Mouse (Mus musculus): Measurements from ENCODE around the gene Senp3.
A peak's percentile ranks its signal among the peaks of the same experiment; 100 is the strongest.
"Not testable (repeated sequence)": the region's sequence is repeated elsewhere in the genome, so short reads cannot be mapped to it uniquely, and the experiment has no call there.

Senp3 gene

DNA sequence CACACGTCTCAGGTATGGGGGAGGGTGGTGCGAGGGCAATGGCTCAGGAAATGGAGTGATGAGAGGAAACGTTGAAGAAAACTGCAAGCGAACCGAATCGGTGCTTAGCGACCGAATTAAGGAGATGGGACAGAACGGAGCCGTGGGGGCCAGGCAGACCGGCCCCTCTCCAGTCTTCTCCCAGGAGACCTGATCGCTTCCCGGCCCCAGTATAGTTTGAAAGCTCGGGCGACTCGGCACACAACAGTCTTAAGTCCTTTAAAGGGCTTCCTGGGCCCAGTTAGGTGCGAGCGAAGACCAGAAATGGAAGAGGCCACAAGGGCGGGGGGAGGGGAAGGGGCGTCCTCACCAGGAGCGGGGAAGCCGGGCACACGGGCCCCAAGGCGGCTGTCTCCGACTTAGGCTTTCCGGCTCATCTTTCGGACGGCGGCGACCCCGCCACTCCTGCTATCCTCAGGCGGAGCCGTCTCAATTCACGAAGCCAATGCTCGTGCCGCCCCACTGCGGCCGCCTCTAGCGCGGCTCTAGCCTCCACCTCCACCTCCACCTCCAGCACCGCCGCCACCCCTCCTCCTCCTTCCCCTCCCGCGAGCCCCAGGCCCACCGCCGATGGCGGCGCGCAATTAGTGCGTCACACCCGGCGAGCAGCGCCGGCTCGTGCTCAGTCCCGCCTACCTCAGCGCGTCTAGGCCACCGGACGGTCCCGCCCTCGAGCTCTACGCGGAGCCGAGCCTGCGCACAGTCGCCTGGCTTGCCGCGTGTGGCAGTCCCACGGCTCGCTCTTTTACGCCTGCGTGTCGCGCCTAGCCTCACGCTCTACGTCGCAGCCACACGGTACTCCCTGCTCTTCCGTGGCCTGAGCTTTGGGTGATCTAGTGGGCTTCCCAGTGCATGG, at the start of gene Senp3:
Senp3 (minus strand) TSS at position 771 of the 895 bp plus-strand sequence.
- peak; percentile 93 to 94 for DNase-seq (ENCODE audit: low read depth in 2 of 2, low spot score in 2 of 2)

DNA sequence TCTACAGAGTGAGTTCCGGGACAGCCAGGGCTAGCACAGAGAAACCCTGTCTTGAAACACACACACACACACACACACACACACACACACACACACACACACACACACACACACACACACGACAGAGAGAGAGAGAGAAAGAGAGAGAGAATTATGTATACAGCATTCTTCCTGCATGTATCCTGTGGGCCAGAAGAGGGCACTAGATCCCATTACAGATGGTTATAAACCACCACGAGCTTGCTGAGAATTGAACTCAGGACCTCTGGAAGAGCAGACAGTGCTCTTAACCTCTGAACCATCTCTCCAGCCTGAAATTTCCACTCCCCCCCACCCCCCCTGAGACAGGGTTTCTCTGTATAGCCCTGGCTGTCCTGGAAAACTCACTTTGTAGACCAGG, 49.5 kb upstream of the Senp3 start:
- DNase-seq (ENCODE audit: low read depth in 2 of 2, low spot score in 2 of 2) = not testable (repeated sequence)

DNA sequence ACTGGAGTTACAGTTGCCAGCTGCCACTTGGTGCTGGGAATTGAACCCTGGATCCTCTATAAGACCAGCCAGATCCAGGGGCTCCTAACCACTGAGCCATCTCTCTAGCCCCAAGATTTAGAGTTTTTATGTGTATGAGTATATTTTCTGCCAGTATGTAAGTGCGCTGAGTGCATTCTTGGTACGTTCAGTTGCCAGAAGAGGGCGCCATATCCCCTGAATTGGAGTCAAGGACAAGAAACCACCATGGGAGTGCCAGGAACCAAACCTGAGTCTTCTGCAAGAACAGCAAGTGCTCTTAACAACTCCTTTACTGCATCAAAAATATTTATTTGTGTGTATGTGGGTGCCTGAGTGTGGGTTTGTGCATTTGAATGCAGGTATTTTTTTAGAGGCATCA, 47.2 kb upstream of the Senp3 start:
- peak; percentile 63 to 75 for DNase-seq (ENCODE audit: low read depth in 2 of 2, low spot score in 2 of 2)

DNA sequence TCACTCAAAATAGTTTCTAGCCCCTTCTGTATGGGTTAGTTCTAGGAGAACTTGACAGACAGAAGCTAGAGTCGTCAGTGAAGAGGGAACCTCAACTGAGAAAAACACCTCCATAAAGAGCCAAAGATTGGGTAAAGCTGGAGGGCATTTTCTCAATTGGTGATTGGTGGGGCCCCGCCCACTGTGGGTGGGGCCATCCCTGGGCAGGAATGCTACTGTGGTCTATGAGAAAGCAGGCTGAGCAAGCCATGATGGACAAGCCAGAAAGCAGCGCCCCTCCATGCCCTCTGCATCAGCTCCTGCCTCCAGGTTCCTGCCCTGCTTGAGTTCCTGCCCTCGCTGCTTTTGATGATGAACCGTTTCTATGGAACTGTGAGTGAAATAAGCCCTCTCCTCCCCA, 44.1 kb upstream of the Senp3 start:
- DNase-seq (ENCODE audit: low read depth in 2 of 2, low spot score in 2 of 2) = no peak

DNA sequence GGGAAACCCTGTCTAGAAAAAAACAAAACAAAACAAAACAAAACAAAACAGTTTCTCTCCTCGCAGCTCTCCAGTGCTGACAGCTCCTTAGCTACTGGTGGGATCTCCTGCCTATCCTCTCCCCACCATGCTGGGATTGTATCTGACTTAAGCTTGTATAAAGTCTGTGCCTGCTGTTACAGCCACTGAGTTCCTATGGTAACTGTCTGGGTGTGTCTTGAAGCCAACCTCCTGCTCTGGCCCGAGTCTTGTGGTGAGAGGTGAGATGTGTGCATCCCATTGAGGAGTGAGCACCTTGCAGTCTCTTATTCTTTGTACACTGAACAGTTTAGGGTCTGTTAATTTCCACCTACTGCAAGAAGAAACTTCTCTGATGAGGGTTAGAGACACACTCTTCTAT, 41.2 kb upstream of the Senp3 start:
- DNase-seq (ENCODE audit: low read depth in 2 of 2, low spot score in 2 of 2) = no peak

DNA sequence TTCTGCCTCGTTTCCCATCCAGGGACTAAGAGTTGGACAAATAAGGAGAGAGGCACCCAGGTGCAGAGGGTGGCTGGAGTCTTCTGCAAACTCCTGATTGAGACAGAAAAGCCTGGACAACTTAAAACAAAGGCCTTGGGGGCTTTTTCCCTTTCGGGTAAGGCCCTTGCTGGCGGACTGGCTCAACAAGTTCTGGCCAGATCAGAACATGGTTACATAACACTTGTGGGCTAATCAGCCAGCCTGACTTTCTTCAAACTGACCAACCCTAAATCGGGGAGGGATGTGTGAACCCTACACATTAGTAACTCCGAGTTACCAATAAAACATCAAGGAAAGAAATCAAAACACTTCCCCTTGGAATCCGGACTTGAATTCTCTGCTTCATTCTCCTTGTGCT, 39.0 kb upstream of the Senp3 start:
- DNase-seq (ENCODE audit: low read depth in 2 of 2, low spot score in 2 of 2) = no peak

DNA sequence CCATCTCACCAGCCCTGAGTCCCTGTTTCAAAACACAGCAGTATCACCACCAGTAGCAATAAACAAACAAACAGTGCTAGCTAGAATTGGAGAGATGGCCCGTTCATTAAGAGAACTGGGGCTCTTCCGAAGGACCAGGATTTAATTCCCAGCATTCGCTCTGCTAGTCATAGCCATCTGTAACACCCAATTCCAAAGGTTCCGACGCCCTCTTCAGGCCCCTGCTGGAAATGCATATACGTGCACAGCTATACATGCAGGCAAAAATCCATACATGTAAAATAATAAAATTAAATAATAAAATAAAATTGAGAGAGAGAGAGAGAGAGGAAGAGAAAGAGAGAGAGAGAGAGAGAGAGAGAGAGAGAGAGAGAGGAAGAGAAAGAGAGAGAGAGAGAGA, 37.5 kb upstream of the Senp3 start:
- no peak for DNase-seq (ENCODE audit: low read depth in 2 of 2, low spot score in 2 of 2)

DNA sequence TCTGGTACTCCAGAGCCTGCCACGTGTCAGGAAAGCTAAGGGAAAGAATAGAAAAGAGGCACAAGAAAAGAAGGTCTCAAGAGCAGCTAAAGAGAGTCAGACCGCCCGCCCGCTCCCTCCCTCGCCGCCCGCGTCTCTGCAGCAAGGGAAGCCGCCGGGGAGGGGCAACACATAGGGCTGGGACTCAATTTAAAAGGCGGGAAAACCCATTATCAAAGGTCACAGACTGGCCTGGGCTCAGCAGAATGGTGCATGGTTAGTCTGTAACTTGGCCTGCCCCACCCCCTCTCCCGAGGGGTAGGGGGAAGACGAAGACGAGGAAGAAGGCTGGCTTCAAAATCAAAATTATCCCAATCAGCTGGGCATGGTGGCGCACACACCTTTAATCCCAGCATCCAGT, 36.8 kb upstream of the Senp3 start:
- no peak for DNase-seq (ENCODE audit: low read depth in 2 of 2, low spot score in 2 of 2)

DNA sequence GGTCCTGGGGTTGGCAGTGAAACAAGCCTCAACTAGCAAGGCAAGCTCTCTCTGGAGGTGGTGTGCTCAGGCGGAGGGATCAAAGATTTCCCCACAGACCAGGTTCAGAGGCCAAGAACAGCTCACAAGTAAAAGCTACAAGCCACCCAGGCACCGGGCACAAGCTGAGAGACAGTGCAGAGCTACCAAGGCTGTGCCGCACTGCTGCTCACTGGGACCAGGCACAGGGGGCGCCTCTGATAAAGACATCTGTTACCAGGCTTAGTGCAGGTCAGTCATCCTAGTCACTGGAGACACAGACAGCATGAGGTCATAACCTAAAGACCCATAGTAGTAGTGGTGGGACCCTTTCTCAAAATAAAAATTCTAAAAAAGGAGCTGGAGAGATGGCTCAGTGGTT, 35.1 kb upstream of the Senp3 start:
- no peak for DNase-seq (ENCODE audit: low read depth in 2 of 2, low spot score in 2 of 2)

DNA sequence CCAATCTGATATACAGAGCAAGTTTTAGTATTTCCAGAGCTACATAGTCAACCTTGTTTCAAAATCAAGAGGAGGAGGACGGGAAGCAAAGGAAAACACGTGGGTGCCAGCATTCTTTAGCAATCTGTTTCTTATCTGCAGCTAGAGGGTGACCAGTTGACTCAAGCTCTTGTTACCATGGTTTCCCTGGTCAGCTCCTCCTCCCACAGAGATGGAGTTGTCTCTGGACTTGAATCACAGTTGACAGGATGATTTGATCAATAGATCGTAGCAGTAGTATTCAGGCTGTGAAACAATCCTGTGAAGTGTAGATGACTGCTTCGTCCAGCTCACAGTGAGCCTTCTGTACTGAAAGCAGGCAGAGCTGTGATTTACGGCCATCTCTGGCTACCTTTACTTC, 34.0 kb upstream of the Senp3 start:
- no peak for DNase-seq (ENCODE audit: low read depth in 2 of 2, low spot score in 2 of 2)

DNA sequence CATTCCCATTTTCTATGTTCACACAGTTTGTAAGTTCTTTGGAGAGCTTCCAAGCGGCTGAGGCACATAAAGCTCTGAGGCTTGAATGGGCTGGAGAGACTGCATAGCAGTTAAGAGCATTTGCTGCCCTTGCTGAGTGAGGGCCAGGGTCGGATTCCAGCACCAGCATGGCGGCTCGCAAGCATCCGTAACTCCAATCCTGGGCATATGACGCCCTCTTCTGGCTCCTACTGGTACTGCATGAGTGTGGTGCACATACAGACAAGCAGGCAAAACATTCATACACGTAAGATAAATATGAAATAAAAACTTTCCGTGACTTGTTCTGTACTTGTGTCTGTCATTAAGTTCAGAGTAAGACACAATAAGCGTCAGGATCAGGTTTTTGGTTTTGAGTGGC, 33.6 kb upstream of the Senp3 start:
- DNase-seq (ENCODE audit: low read depth in 2 of 2, low spot score in 2 of 2) = peak; percentile 11 to 24

DNA sequence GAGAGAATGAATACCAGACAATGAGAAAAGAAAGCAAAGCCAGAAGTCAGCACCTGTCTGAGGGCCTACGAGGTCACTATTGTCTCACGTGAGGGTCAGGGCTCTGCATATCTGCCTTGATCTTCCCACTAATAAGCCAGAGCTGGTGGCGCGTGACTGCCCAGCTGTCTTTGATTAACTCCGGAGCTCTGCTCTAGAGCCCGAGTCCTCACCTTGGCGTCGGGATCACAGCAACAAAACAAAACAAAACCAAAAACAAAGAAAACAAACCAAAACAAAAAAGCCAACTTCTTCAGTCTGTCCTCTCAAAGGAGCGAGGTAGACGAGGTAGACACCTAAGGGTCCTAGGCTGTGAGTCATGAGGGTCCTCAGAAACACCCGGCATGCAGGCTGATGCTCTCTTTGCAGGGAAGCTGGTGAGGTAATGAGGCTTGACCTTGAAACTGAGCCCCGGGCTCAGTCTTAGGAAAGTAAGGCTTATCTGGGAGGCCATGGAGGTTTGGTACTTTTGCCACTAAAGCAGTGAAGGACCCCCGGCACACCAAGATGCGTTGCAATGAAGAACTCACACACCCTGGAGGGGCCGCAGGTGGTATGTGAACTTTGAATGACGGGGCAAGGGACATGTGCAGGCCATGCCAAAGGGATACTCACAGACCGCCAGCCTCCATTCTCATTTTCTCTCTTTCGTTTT, 32.9 kb upstream of the Senp3 start:
- no peak for DNase-seq (ENCODE audit: low read depth in 2 of 2, low spot score in 2 of 2)

DNA sequence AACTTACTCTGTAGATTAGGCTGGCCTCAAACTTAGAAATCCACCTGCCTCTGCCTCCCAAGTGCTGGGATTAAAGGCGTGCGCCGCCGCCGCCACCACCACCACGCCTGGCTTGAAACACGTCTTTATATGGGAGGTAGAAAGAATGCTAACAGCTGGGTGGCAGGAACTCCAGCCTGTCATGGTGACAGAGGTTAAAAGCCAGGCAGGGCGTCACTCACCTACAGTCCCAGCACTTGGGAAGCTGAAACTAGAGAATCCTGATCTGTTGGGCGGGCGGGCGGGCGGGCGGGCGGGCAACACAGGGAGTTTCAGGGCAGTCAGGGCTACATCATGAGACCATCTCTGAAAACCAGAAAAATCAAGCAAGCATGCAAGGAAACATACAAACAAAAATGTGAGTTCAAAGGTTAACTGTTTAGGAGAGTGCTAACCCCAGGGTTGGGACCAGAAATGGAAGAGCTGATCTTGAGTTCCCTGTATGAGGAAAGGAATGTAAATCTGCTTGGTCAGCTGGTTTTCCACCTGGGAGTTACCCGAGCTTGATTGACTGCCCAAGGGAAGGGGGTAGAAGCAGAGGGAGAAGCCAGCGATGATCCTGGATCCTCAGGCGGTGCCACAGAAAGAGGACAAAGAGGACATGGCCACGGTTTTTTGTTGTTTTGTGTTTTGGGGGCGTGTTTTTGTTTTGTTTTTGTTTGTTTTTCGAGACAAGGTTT, 31.2 kb upstream of the Senp3 start:
- DNase-seq (ENCODE audit: low read depth in 2 of 2, low spot score in 2 of 2) = no peak

DNA sequence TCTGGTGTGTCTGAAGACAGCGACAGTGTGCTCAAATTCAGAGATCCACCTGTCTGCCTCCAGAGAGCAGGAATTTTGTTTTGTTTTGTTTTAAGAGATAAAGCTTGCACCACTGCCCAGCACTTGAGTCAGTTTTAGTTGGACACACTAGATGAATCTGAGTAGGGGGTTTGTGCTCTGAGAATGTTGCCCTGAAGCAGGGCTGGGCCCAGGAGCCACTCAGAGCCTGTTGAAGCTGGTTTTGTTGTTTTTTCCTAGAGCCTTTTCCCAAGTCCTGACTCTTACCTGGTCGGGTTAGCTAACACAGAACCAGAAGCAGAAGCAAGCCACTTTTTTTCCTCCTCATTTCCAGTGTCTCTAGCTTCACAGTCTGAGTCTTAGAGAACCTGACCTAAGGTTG, 29.2 kb upstream of the Senp3 start:
- DNase-seq (ENCODE audit: low read depth in 2 of 2, low spot score in 2 of 2) = no peak

DNA sequence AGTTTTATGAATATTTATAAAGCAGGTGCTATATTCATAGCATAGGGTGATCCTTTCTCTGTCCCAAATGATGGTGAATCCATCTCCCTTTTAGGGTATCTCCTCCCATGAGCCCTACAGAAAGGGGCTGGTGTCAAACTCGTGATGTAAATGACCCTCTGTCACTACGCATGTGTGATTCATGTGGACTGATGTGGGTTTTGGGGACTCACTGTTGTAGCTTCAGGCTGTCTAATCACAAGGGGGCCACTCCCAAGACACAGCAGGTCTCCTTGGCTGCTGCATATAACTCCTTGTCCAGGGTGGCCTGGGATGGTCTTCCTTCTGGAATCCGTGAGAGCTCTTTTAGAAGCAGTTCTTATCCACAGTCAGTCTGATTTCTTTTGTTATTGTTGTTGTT, 28.6 kb upstream of the Senp3 start:
- DNase-seq (ENCODE audit: low read depth in 2 of 2, low spot score in 2 of 2) = no peak

DNA sequence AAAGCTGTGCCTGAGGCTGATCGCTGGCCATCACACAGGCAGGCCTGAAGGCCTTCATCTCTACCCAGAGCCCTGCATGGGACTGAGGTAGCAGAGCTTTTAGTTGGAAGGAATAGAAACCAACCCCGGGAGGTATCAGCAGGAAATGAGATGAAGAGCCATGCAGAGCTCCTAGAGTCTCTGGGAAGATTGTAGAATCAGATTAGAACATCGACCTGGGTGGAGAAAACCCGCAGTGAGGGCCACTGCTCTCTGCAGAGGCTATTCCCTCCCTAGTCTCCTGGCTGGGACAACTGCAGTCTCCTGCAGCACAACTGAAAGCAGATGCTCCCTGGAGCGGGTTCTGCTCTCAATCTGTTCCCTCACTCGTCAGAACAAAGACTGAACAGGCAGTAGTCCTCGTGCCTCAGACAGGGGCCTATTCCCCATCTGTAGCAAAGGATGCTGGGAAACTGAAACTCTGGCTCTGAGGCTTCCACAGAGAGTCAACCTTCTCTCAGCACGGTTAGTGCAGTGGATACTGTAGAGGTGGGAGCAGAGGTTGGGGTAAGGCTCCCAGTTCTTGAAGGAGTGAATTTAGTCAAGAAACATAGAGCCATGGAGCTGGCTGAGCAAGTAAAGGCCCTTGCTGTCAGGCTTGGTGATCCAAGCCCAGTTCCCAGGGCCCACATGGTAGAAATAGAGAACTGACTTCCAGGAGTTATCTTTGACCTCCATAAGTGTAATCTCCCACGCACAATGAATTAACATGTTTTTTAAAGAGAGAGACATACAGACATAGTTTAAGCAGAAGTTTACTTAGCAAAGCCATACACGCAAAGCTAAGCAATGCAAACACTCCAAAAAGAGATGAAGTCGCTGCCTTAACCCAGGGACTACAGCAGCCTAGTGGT, 27.9 kb upstream of the Senp3 start:
- no peak for DNase-seq (ENCODE audit: low read depth in 2 of 2, low spot score in 2 of 2)

DNA sequence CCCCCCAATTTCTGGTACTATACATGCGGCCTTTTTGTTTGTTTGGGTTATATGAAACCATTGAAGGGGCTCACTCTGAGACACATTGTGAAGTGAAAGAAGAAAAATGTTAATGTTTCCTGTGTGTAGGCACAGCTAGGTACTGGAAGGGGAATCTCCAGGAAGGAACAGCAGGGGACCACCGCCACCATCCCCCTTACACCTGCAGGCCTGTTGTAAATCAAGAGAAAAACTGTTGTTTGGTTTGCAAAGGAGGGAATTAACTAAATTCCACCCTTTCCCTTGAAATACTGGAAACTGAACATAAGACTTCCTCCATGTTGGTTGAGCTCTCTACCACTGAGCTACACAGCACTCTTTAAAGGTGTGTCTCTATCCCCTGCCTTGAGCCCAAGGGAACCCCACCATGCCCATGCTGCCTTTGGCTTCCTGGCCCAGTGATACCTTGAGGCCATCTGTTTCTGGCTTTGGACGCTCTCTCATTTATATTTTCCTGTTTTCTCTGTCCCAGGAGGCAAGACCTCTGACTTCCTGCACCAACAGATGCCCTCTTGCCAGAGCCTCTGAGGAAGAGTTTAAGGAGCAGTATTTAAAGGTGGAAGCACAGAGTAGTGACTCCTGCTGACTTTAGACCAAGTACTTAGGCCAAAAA, 26.9 kb upstream of the Senp3 start:
- no peak for DNase-seq (ENCODE audit: low read depth in 2 of 2, low spot score in 2 of 2)

DNA sequence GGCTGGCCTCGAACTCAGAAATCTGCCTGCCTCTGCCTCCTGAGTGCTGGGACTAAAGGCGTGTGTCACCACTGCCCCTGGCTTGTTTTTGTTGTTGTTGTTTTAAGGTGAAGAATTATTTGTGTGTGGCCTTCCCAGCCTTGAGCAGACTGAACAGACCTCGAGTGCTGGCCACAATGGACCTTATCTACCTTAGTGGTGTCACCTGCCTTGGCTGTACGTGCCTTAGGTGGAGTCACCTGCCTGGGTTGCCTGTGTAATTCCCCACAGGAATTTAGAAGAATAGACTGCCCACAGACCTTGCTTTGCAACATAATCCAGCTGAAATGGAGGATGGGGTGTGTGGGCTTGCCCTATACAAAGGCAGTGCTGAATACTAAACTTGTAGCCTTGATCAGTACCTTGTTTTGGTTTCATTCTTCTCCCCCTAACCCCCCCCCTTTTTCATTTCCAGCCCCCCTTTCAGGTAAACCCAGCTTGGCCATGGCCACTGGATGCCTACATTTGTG, 26.0 kb upstream of the Senp3 start:
- no peak for DNase-seq (ENCODE audit: low read depth in 2 of 2, low spot score in 2 of 2)

DNA sequence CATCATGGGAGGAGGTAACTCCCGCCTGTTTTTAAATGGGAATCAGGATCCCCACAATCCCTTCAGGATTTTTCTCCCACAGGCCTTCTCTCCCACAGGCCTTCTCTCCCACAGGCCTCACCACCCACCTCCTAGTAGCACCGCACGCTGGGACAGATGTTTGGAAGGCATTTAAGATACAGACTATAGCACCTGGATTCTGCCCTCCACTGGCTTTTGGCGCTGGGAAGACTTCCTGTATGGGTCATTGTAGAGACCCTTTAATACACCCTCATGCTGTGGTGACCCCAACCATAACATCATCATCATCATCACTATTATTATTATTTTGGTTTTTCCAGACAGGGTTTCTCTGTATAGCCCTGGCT, 25.6 kb upstream of the Senp3 start:
- no peak for DNase-seq (ENCODE audit: low read depth in 2 of 2, low spot score in 2 of 2)

DNA sequence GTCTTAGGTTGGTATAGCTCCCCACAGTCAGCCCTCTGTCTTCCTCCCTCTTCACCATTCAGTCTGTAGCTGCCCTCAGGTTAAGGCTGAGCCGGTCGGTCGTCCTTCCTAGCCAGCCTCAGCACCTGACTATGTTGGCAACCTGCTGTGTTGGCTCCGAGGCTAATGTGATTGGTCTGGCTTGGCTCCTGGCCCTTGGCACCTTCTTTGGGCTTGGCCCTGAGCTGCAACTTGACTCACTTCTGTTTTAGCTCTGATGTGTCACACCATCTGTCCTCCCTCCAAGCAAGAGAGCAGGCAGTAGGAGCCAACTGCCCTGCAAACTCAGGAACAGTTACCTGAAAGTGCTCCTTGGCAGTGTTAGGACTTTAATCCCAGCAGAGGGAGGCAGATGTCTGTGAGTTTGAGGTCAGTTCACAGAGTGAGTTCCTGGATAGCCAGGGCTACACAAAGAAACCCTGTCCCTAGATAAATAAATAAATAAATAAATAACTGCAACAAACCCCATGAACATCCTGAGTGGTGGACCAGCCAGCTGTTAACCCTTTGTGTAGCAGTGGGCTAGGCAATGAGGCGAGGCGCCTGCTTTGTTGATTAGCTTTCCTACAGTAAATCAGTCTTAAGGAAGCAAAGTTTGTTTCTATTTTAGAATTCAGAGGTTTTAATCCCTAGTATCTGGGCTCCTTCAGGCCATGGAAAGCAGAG, 25.0 kb upstream of the Senp3 start:
- DNase-seq (ENCODE audit: low read depth in 2 of 2, low spot score in 2 of 2) = no peak
